Mouse (Mus musculus) ES-E14 (cell line): ENCODE results near the gene Cdx4.

Experiments
- CHD2 ChIP-seq: IDR thresholded peaks from 2 replicates; pipeline ENCODE4 v1.6.1; 2014; ENCODE audit warnings: mild to moderate bottlenecking, low read depth, low read length, inconsistent platforms
- HCFC1 ChIP-seq: IDR thresholded peaks from 2 replicates; pipeline ENCODE4 v1.6.1; 2012; ENCODE audit warnings: low read length, inconsistent platforms, borderline replicate concordance; ENCODE audit not compliant: insufficient read depth
- MAFK ChIP-seq: IDR thresholded peaks from 2 replicates; pipeline ENCODE4 v1.6.1; 2014; ENCODE audit warnings: mild to moderate bottlenecking, low read depth, low read length, inconsistent platforms; ENCODE audit not compliant: insufficient read depth
- ZC3H11A ChIP-seq: IDR thresholded peaks from 2 replicates; pipeline ENCODE4 v1.6.1; 2012; ENCODE audit warnings: low read depth, mild to moderate bottlenecking, inconsistent platforms, low read length, borderline replicate concordance

DNA sequence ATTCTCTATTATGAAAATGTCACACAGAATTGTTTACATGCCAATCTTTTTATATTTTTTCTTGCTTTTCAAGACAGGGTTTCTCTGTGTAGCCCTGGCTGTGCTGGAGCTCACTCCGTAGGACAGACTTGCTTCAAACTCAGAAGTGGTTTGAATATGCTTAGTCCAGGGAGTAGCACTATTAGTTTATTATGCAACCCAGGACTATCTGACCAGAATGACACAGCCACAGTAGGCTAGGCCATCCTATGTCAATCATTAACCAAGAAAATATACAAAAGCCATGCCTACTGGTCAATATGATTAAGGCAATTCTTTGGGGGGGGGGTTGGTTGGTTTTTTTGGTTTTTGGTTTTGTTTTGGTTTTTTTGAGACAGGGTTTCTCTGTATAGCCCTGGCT, 12.9 kb upstream of the Cdx4 start:
- TF ChIP-seq CHD2, result no peak
- TF ChIP-seq ZC3H11A, result no peak
- no peak for TF ChIP-seq MAFK
- no peak for TF ChIP-seq HCFC1
